Mouse (Mus musculus): ENCODE data around the gene H2-T24. TPM values are rescaled to one million over a fixed set of nuclear protein-coding genes. Genes with fewer than 3 reads are reported as not detected.

H2-T24 gene
- polyA plus RNA-seq, 1 experiment from 2014 or later: 2.3 TPM

DNA sequence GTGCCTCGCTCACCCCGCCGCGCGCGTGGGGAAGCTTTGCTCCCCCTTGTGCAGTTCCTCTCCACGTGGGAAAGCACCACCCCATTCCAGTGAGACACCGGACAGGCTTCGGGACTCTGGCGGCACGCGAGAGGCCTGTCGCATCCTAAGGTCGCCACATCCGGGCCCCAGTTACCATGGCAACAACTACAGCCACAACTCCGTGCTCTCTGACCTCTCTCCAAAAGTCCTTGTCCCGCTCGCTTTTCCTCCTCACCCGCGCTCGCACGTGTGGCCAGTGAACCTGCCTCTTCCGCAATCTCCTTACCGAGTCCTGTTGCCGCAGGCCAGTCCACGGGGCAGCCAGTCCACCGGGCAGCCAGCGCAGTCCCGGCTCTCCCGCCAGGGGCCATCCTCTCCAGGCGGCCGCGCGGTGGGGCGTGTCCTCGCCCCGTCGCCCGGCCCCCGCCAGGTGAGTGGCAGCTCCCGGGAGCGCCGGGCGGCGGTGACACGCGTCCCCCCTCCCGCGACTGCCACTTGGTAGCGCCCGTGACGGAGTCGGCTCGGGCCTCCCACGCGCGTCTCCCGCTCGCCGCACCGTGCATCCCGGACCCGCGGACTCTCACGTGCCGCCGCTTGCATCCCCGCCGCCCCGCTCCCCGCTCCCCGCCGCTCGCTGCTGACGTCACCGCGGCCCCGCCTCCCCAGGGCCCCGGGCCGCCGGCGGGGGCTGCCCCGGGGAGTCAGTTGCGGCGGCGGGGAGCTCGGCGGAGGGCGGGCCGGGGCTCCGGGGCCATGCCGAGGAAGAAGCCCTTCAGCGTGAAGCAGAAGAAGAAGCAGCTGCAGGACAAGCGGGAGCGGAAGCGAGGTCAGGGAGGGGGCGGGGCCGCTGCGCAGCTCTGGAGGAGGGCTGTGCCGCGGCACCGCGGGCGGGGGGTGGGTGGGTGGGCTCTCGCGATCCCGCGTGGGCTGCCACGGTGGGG is 40.7 kb downstream of the H2-T24 start, which contains the start of the genes Gnl1 and Prr3:
Gene Gnl1 (plus strand): TSS at position 451 of the 962 bp plus-strand sequence.
Gene Prr3 (minus strand): TSS at position 836 of the 962 bp plus-strand sequence.
- Histone ChIP-seq H3K4me2 (ENCODE audit: low read length) (peak within 1 kb of the TSS; percentile 88), H3K27ac (ENCODE audit: low read depth, low read length) (peak within 1 kb of the TSS; percentile 94), H3K4me3 (ENCODE audit: low read depth, low read length) (peak within 1 kb of the TSS; percentile 90), H3K9ac (ENCODE audit: low read length) (peak within 1 kb of the TSS; percentile 80), H3K27me3 (replicated peaks; ENCODE audit: control insufficient read depth, insufficient read depth, low read length) (no peaks in the 10 kb centered on the region), H3K36me3 (ENCODE audit: control insufficient read depth, insufficient read depth, low read length) (peaks cover 43% of the 10 kb centered on the region), H3K4me1 (ENCODE audit: control insufficient read depth, insufficient read depth, low read length) (peaks cover 14% of the 10 kb centered on the region; the same call in 1 of the 2 replicates), H3K9me3 (replicated peaks; ENCODE audit: control insufficient read depth, low read length) (no peaks in the 10 kb centered on the region)
- peak; percentile 93 for DNase-seq (ENCODE audit: low spot score)
- ATAC-seq: peak; percentile 82
- under 1% methylated on average over 87 of the region's 109 CpGs for WGBS

DNA sequence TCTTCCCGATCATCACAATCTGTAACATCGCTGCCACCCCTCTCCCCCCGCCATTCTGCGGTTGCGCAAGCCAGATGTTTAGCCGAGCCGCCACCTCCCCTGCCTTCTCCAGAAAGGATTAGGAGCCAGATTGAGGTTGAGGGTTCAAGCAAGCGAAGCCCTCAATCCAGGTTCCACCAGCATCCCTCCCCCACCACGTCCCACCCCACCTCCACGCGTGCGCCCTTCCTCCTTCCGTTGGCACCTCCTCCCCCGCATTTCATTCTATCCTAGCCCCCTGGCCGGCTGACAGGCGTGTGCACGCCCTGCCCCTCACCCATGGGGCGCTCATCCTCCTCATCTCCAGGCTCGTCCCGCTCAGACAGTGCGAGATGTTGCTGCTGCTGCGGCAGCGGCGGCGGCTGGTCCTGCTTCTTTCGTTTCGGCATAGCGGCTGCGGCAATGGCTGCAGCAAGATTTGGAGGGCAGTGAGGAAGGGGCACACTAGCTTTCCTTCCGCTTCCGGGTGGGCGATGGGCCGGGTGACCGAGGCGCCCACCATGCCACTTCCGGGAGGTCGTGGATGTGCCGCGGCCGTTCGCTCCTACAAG is 41.5 kb downstream of the H2-T24 start:
- Histone ChIP-seq H3K4me1 (ENCODE audit: control insufficient read depth, insufficient read depth, low read length) (peaks cover 14% of the 10 kb centered on the region; the same call in 1 of the 2 replicates), H3K9me3 (replicated peaks; ENCODE audit: control insufficient read depth, low read length) (no peaks in the 10 kb centered on the region), H3K27ac (ENCODE audit: low read depth, low read length) (peak overlapping the region; percentile 94), H3K9ac (ENCODE audit: low read length) (peak overlapping the region; percentile 80), H3K27me3 (replicated peaks; ENCODE audit: control insufficient read depth, insufficient read depth, low read length) (no peaks in the 10 kb centered on the region), H3K36me3 (ENCODE audit: control insufficient read depth, insufficient read depth, low read length) (peaks cover 47% of the 10 kb centered on the region), H3K4me3 (ENCODE audit: low read depth, low read length) (peak overlapping the region; percentile 90), H3K4me2 (ENCODE audit: low read length) (peak overlapping the region; percentile 88)
- ATAC-seq (peak; percentile 87), DNase-seq (ENCODE audit: low spot score) (peak; percentile 93)
- WGBS: 2% methylated on average over 41 of the region's 41 CpGs

DNA sequence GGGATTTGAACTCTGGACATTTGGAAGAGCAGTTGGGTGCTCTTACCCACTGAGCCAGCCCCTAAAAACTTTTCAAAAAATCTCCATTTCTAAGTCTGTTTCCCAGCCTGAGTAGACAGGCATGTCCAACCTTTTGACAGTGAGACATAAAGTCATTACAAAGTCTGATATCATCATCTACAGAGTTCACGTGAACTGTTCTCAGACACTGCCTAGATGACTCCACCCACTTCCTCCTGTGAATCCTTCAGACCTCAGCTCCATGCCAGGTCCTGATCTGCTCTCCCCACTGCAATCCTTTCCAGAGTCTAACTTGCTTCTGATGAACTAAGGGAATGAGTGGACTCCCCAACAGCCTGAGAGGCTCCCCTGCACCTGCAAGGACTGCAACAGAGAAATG is 48.2 kb downstream of the H2-T24 start:
- Histone ChIP-seq H3K4me2 (ENCODE audit: low read length) (no peak overlapping the region), H3K27ac (ENCODE audit: low read depth, low read length) (no peak overlapping the region), H3K36me3 (ENCODE audit: control insufficient read depth, insufficient read depth, low read length) (peaks cover 38% of the 10 kb centered on the region), H3K9ac (ENCODE audit: low read length) (no peak overlapping the region), H3K9me3 (replicated peaks; ENCODE audit: control insufficient read depth, low read length) (no peaks in the 10 kb centered on the region), H3K4me1 (ENCODE audit: control insufficient read depth, insufficient read depth, low read length) (peaks cover 7% of the 10 kb centered on the region; the same call in 1 of the 2 replicates), H3K27me3 (replicated peaks; ENCODE audit: control insufficient read depth, insufficient read depth, low read length) (no peaks in the 10 kb centered on the region), H3K4me3 (ENCODE audit: low read depth, low read length) (no peak overlapping the region)
- ATAC-seq (no peak), DNase-seq (ENCODE audit: low spot score) (no peak)
- 64% methylated on average over 1 of the region's 1 CpGs for WGBS

DNA sequence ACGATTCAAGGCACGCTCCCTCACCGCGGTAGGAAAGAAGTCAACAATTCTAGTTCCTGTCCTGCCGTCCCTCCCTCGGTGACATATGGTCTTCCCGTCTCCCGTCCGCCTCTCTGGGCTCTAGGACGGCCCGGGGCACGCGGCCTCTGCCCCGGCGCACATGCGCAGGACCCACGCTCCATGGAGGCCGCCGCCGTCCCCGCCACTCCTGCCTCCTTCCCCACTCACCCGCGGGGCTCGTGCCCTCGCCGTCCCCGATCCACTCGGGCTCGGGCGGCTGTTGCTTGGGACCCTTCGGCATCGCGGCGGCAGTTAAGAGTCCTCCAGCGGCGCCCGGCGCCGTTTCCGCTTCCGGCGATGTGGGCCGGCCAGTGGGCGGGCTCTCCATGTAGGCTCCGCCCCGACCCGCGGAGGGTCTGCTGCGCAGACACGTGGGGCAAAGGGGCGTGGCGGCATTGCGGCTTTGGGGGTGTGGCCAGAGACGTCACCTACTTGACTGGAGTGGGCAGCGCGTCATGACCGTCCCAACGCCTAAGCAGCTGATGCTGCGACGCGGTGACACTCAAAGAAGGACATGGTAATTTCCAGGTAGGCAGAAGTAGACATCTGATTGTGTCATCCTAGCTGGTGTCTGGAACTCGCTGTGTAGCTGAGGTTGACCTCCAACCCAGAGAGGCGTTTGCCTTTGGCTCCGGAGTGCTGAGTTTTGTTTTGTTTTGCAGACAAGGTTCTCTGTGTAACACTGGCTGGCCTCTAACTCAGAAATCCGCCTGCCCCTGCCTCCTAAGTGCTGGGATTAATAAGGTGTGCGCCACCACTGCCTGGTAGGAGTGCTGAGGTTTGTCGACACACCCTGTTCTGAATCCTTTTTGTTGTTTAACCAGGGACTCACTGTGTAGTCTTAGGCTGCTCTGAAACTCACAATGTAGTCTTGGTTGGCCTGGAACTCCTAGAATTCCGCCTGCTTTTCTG is 50.7 kb downstream of the H2-T24 start, which contains the start of gene Abcf1:
Gene Abcf1 (minus strand): TSS at position 344 of the 972 bp plus-strand sequence.
- H3K9ac ChIP-seq (ENCODE audit: low read length): peak within 1 kb of the TSS; percentile 80
- H3K27me3 ChIP-seq (replicated peaks; ENCODE audit: control insufficient read depth, insufficient read depth, low read length): no peaks in the 10 kb centered on the region
- H3K4me1 ChIP-seq (ENCODE audit: control insufficient read depth, insufficient read depth, low read length): peaks cover 7% of the 10 kb centered on the region; the same call in 1 of the 2 replicates
- DNase-seq (ENCODE audit: low spot score) (peak; percentile 98), ATAC-seq (peak; percentile 98)
- WGBS: under 1% methylated on average over 68 of the region's 68 CpGs
- H3K36me3 ChIP-seq (ENCODE audit: control insufficient read depth, insufficient read depth, low read length): peaks cover 28% of the 10 kb centered on the region
- H3K4me3 ChIP-seq (ENCODE audit: low read depth, low read length): peak within 1 kb of the TSS; percentile 89
- peak within 1 kb of the TSS; percentile 59 for H3K4me2 ChIP-seq (ENCODE audit: low read length)
- peak within 1 kb of the TSS; percentile 60; the same call in 1 of the 2 replicates for H3K27ac ChIP-seq (ENCODE audit: low read depth, low read length)
- H3K9me3 ChIP-seq (replicated peaks; ENCODE audit: control insufficient read depth, low read length): no peaks in the 10 kb centered on the region

DNA sequence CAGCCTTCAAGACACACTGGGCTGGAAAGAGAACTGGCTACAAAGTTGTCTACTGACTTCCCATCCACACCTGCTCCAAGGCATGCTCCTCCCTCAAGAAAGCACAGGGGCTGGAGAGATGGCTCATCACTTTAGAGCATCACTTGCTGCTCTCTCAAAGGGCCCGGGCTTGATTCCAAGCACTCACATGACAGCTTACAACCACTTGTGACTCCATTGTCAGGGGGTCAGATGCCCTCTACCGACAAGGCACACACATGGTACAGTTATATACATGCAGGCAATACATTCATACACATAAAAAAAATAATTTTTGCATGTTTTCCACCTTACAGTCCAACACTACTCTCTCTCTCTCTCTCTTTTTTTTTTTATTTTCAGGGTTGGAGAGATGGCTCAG is 52.7 kb downstream of the H2-T24 start:
- H3K4me2 ChIP-seq (ENCODE audit: low read length): no peak overlapping the region
- no peaks in the 10 kb centered on the region for H3K9me3 ChIP-seq (replicated peaks; ENCODE audit: control insufficient read depth, low read length)
- no peak overlapping the region for H3K27ac ChIP-seq (ENCODE audit: low read depth, low read length)
- no peaks in the 10 kb centered on the region for H3K27me3 ChIP-seq (replicated peaks; ENCODE audit: control insufficient read depth, insufficient read depth, low read length)
- H3K9ac ChIP-seq (ENCODE audit: low read length): no peak overlapping the region
- peaks cover 31% of the 10 kb centered on the region for H3K36me3 ChIP-seq (ENCODE audit: control insufficient read depth, insufficient read depth, low read length)
- ATAC-seq (no peak), DNase-seq (ENCODE audit: low spot score) (no peak)
- H3K4me1 ChIP-seq (ENCODE audit: control insufficient read depth, insufficient read depth, low read length): peaks cover 7% of the 10 kb centered on the region; the same call in 1 of the 2 replicates
- H3K4me3 ChIP-seq (ENCODE audit: low read depth, low read length): no peak overlapping the region
- 91% methylated on average over 2 of the region's 2 CpGs for WGBS

DNA sequence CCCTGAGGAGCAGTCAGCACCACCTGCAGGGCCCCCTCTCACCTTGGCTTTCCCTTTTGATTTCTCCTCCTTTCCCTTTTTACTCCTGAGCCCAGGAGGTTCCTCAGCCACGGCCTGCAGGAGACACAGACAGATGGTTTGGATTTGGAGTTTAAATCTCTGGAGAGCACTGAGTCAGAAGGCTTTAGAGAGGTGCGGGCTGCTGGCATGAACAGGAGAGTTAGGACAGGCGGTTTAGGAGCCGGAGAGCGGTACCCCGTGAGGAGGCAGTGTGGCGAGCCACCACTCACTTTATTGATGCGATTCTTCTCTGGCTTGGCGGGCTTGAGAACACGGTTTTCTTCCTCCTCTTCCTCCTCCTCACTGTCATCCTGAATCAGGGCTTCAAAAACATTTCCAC is 57.1 kb downstream of the H2-T24 start:
- no peak overlapping the region for H3K9ac ChIP-seq (ENCODE audit: low read length)
- no peak for ATAC-seq
- H3K36me3 ChIP-seq (ENCODE audit: control insufficient read depth, insufficient read depth, low read length): peaks cover 69% of the 10 kb centered on the region
- H3K9me3 ChIP-seq (replicated peaks; ENCODE audit: control insufficient read depth, low read length): no peaks in the 10 kb centered on the region
- H3K27me3 ChIP-seq (replicated peaks; ENCODE audit: control insufficient read depth, insufficient read depth, low read length): no peaks in the 10 kb centered on the region
- H3K4me2 ChIP-seq (ENCODE audit: low read length): no peak overlapping the region
- WGBS: 94% methylated on average over 10 of the region's 10 CpGs
- H3K27ac ChIP-seq (ENCODE audit: low read depth, low read length): no peak overlapping the region
- peaks cover under 1% of the 10 kb centered on the region; the same call in 1 of the 2 replicates for H3K4me1 ChIP-seq (ENCODE audit: control insufficient read depth, insufficient read depth, low read length)
- DNase-seq (ENCODE audit: low spot score): no peak
- no peak overlapping the region for H3K4me3 ChIP-seq (ENCODE audit: low read depth, low read length)

DNA sequence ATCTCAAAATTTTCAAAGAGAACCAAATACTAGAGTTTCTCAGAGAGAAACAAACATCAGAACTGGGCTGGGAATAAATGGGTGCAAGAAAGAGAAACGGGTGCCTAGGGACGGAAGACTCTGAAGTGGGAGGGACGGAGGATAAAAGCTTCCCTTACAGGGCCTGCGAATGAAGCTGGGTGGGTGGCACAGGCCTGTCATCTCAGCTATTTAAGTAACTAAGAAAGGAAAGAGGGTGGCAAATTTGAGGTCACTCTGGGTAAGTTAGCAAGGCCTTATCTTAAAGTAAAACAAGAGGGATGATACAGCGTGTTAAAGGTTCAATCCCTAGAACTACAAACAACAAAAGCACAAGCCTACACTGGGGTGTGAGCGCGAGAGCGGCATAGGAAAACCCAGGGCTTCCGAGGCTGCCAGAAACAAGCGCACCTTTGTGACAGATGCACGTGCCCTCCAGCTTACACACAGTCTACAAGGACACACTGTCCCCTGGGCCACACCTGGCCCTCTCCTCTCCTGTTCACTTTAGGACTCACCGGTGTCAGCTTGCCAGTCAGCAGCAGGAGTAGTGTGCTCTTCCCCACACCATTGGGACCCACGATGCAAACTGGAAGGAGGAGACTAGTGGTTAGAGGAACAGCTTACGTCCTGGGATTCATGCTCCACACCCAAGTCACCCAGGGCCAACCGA is 61.7 kb downstream of the H2-T24 start:
- DNase-seq (ENCODE audit: low spot score): no peak
- no peak overlapping the region for H3K9ac ChIP-seq (ENCODE audit: low read length)
- WGBS: 94% methylated on average over 15 of the region's 15 CpGs
- no peak overlapping the region for H3K4me3 ChIP-seq (ENCODE audit: low read depth, low read length)
- peaks cover 88% of the 10 kb centered on the region for H3K36me3 ChIP-seq (ENCODE audit: control insufficient read depth, insufficient read depth, low read length)
- H3K4me2 ChIP-seq (ENCODE audit: low read length): no peak overlapping the region
- no peak for ATAC-seq
- H3K27me3 ChIP-seq (replicated peaks; ENCODE audit: control insufficient read depth, insufficient read depth, low read length): no peaks in the 10 kb centered on the region
- no peaks in the 10 kb centered on the region for H3K4me1 ChIP-seq (ENCODE audit: control insufficient read depth, insufficient read depth, low read length)
- no peak overlapping the region for H3K27ac ChIP-seq (ENCODE audit: low read depth, low read length)
- H3K9me3 ChIP-seq (replicated peaks; ENCODE audit: control insufficient read depth, low read length): no peaks in the 10 kb centered on the region

Data from forebrain, embryonic 14.5 days (tissue).